Mouse (Mus musculus): Measurements from ENCODE around the gene Tcp1. TPM values are rescaled to one million over a fixed set of nuclear protein-coding genes. Genes with fewer than 3 reads are reported as not detected.

Tcp1 gene
- total RNA-seq (2023), result 100 to 1,000 TPM in 1 of 2 experiments, 10 to 100 TPM in 1; 96.1 to 102 TPM

DNA sequence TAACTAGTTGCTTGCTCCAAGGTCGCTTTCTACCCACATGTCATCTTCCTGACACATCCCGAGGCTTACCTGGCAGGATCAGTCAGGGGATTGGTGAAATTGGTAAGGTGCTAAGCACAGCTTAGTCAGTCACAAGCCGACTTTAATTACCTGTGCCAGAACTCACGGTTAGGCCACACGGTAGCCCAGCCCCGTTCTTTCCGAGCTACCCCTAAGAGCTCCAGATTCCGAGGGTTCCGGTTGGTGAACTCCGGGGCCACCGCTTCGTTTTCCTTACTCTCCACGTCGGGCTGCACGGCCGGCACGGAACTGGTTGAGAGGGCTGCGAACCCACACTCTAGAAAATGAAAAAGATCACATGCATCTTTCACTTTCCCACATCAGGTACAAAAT, at the start of gene Tcp1:
Tcp1 (plus strand) TSS at position 214 of the 393 bp plus-strand sequence.

DNA sequence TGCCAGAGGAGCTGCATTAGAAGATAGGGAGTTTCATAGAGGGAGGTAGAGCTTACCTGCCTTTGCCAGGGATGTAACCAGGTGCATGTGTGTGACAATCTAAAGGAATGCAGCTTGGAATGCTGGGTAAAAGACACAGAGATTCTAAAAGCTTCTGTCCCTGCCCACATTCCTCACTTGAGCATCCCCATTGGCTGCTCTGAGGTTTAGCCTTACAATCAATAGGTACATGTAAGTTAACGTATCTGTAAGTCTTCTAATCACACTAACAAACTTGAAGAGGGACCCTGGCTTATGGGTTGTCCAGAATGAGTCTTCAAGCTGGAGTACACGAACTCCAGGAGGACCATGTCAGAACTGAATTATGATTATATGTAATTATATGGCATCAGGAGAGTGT, 47.5 kb upstream of the Tcp1 start, which contains the start of gene Mas1:
Mas1 (minus strand) TSS at position 101 of the 400 bp plus-strand sequence.

DNA sequence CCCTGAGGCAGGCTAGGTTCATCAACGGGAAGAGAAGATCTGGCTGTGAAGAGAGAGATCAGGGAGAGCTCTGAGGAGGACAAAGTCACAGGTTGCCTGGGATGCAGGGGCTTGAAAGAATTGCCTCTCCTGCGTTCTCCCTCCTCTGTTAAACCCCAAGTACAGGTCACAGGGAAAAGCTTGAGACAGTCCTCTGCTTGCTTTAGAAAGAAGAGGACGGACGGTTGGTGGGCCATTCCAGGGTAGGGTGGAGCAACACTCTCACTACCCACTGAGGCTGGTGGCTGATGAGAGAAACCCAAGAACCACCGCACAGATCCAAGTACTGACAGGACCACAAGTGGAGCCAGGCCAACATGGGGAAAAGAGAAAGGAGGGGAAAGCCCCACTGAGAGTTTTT, 39.8 kb upstream of the Tcp1 start, which contains the start of gene Mrgprh:
Mrgprh (plus strand) TSS at position 301 of the 400 bp plus-strand sequence.

DNA sequence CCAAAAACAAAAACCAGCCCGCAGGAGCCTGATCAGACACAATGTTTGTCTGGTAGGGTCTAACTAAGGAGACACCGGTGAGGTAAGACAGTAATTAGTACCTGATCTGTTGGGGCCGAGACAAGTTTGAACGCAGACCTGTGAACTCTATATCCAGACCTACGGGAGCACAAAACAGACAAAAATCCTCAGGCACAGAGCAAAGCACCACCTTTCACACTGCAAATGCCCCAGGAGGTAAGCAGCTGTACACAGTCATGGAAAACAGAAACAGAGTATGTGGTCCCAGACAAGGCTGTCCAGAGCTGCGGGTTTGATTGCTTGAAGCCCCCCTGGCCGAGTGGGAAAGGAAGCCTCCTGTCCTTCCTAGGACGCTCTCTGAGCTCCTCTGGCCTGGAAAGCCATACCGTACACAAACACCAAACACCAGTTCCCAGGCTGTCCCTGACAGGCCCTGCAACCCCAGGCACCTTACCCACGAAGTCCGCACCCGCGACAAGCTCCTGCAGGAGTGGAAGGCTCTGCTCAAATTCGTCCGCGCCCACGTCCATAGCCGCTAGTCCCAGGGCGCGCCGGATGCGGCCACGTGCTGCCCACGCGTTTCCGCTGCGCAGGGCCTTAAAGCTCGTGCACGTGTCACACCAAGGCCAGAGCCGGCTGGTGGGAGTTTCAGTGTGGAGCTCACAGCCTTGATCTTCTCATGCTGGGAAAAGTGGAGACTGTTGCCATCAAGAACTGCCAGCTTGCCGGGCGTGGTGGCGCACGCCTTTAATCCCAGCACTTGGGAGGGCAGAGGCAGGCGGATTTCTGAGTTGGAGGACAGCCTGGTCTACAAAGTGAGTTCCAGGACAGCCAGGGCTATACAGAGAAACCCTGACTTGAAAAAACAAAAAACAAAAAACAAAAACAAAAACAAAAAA, 5.9 kb upstream of the Tcp1 start, which contains the start of gene Pnldc1:
Pnldc1 (minus strand) TSS at position 870 of the 920 bp plus-strand sequence.

DNA sequence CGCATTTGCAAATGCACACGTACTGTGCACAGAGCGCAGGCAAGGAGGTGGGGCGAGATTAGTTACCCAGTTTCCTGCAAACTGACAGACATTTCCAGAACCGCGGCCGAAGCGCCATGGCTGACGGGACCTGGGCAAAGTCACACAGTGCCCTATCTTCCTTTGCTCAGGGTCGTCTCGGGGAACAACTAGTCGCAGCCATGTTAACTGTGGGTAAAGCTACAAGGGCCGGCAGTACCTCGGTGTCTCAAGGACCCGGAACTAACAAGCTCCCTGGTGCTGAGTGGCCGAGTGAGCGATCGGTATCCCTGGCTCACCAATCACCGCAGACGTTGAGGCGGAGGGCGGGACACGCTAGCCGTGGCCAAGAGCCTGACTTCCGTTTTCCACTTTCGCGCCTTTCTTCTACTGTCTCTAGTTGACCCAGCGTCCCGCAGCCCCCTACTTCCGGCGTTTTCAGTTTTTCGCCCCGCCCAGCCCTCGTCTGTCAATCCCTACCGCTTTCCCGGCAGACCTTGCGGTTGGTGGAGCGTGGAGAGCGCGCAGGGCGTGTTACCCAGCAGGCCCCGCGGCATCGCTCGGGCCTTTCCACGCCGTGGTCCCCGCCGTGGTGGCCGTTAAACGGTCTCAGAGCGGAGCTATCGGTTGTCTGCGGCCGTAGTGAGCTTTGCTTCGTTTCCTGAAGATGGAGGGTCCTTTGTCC, 531 bp downstream of the Tcp1 start, which contains the start of gene Mrpl18:
Mrpl18 (minus strand) TSS at position 465 of the 703 bp plus-strand sequence.

DNA sequence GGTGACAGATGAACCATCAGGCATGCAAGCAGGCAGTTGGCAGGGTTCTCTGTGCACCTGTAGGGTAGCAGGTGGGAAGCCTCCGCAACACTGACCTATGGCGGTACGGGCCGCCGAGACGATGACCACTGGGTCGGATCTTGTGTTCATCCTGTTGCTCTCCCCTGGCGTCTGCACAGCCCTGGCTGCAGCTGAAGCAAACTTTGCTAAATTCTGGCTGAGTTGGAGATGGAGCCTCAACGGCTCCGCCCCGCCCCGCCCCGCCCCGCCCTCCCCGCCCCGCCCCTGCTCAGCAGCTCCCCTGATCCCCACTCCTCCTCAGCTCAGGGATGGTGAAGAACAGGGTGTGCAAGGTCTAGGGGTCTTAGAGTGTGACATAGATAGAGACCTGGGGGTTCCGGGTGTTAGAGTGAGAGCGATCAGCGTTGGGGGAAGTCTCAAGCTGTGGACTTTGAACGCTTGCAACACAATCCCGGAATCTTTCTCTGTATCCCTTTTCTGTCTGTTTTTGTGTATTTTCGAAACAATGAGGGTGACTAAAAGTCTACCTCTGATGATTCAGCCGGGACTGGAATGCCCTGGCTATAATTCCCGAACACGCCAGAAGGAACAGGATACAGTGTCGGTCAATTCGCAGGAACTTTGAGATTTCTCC, 24.8 kb downstream of the Tcp1 start, which contains the start of gene Acat3:
Acat3 (minus strand) TSS at position 450 of the 655 bp plus-strand sequence.

DNA sequence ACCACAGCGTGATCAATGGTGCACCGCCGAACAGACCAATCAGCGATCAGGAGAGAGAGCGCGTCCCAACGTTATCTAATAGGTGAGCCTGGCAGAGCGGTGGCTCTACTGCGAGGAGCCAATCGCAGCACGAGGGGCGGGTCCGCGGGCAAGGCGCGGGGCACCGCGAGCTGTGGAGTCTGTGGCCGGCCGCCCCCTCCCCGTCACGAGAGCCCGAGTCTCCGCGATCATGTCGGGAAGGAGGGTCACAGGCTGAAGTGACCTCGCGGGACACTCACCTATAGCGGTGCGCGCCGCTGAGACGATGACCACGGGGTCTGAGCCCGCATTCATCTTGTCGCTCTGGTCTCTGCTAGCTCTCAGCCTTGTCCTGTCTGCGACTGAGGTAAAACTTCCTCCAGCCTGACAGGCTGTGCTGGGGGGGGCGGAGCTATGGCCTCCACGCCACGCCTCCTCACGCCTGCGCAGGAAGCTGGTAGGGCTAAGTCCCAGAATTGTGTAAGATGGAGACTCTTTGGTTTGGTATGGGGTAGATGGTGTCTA, 44.9 kb downstream of the Tcp1 start, which contains the start of gene Acat2:
Acat2 (minus strand) TSS at position 417 of the 543 bp plus-strand sequence.

Other genes starting within 250 kb of the Tcp1 start
- not detected for gene Slc22a1, start 239.9 kb upstream of the Tcp1 start, total RNA-seq (2023)
- 10 to 100 TPM; 26.3 to 30.7 TPM for gene Igf2r, start 146.0 kb upstream of the Tcp1 start, total RNA-seq (2023)
- not detected for gene Mas1, start 47.6 kb upstream of the Tcp1 start, total RNA-seq (2023)
- gene Mrgprh, start 39.7 kb upstream of the Tcp1 start, total RNA-seq (2023), result not detected
- gene Pnldc1, start 5.5 kb upstream of the Tcp1 start, total RNA-seq (2023), result 1 to 10 TPM in 1 of 2 experiments, under 1 TPM in 1; 0.29 to 1.1 TPM
- 10 to 100 TPM; 50.2 to 57.0 TPM for gene Mrpl18, start 644 bp downstream of the Tcp1 start, total RNA-seq (2023)
- gene Acat3, start 24.9 kb downstream of the Tcp1 start, total RNA-seq (2023), result under 1 TPM in 1 of 2 experiments, not detected in 1; 0.73 TPM
- gene Acat2, start 45.0 kb downstream of the Tcp1 start, total RNA-seq (2023), result 1 to 10 TPM; 8.8 to 9.2 TPM
- gene Wtap, start 78.5 kb downstream of the Tcp1 start, total RNA-seq (2023), result 10 to 100 TPM; 64.4 to 72.9 TPM
- 10 to 100 TPM; 44.6 to 60.1 TPM for gene Sod2, start 91.1 kb downstream of the Tcp1 start, total RNA-seq (2023)
- under 1 TPM in 1 of 2 experiments, not detected in 1; 0.90 TPM for gene Gpr31b, start 136.6 kb downstream of the Tcp1 start, total RNA-seq (2023)
- not detected for gene Tcp10b, start 145.4 kb downstream of the Tcp1 start, total RNA-seq (2023)
- gene Unc93a, start 216.1 kb downstream of the Tcp1 start, total RNA-seq (2023), result under 1 TPM; 0.15 to 0.44 TPM

Measured in neutrophil, adult 83 days (primary cell).